26 mouse cellular contexts compared by ENCODE assay signal in the genomic region with DNA sequence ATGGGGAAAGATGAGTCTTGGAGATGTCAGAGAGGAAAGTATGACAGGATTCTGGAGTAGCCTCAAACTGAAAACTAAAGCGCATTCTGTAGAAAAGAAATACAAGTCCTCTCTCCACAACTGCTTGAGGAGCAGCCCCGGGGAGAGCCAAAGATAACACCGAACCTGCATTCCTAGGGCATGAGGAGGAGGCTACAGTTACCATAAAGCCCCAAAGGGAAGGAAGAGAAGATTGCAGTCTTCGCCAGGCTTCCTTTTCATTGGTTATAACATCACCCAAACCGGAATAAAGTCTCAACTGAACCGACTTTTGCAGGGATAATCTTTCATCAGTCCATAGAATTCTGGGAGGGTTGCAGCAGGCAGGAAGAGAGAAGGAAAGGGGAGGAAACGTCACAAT. TPM values are rescaled to one million over a fixed set of nuclear protein-coding genes. Genes with fewer than 3 reads are reported as not detected.
DNase-seq lines count a peak whose midpoint lies in the region; ATAC-seq and TF ChIP-seq lines count a peak whose summit lies in the region.
"Had no signal": no experiment of that assay in that cellular context is flagged by ENCODE, and none has a peak within 500 bp of the region (broad histone marks: within the 10 kb centered on the region; RNA-seq: fewer than 3 reads in every experiment).

No protein-coding gene starts in this region.

- H3K27me3 ChIP-seq in heart, embryonic 11.5 days (ENCODE audit: control insufficient read depth, insufficient read depth, low read length), result no peaks in the 10 kb centered on the region
- H3K27me3 ChIP-seq in Patski, result no peaks in the 10 kb centered on the region
- H3K27me3 ChIP-seq in heart, embryonic 12.5 days (replicated peaks), result no peaks in the 10 kb centered on the region
- H3K27me3 ChIP-seq: hindbrain, embryonic 12.5 days; limb, embryonic 12.5 days; liver, embryonic 13.5 days had no signal

- H3K4me2 ChIP-seq in heart, embryonic 11.5 days, result no peak overlapping the region
- H3K4me2 ChIP-seq in heart, embryonic 12.5 days, result peak overlapping the region; percentile 21
- H3K4me2 ChIP-seq: hindbrain, embryonic 12.5 days; limb, embryonic 12.5 days; liver, embryonic 13.5 days; lung, embryonic 14.5 days had no signal

- ATAC-seq in heart, embryonic 11.5 days (replicated peaks; ENCODE audit: insufficient number of reproducible peaks, low FRiP score, low TSS enrichment), result no peak
- peak; percentile 77 for ATAC-seq in Patski
- ATAC-seq in heart, embryonic 12.5 days (ENCODE audit: insufficient number of reproducible peaks, low FRiP score), result peak; percentile 25; the same call in 1 of the 2 replicates
- ATAC-seq in erythroblast, adult 5-6 weeks (replicated peaks; ENCODE audit: low FRiP score, poor library complexity, severe bottlenecking), result no peak
- ATAC-seq: forebrain, postnatal 0 days; inflammation-experienced regulatory T-cells, adult 6 months had no signal

- CTCF ChIA-PET in Patski (lab: Charles Lee), result no interaction called here

- H3K36me3 ChIP-seq in heart, embryonic 11.5 days (ENCODE audit: control insufficient read depth, insufficient read depth, low read length), result no peaks in the 10 kb centered on the region
- no peaks in the 10 kb centered on the region for H3K36me3 ChIP-seq in heart, embryonic 12.5 days
- H3K36me3 ChIP-seq: forebrain, embryonic 10.5 days; hindbrain, embryonic 12.5 days; limb, embryonic 12.5 days; liver, embryonic 13.5 days had no signal

- POLR2A ChIA-PET in Patski (lab: Charles Lee), result no interaction called here

- H3K4me1 ChIP-seq in heart, embryonic 11.5 days (ENCODE audit: control insufficient read depth, insufficient read depth, low read length), result no peaks in the 10 kb centered on the region
- 0 out of 2 replicates have a peak, but pooled peaks cover 7% of the 10 kb centered on the region for H3K4me1 ChIP-seq in heart, embryonic 12.5 days (replicated peaks)
- H3K4me1 ChIP-seq: forebrain, embryonic 10.5 days; hindbrain, embryonic 12.5 days; limb, embryonic 12.5 days; liver, embryonic 13.5 days had no signal

- no peak overlapping the region for H3K27ac ChIP-seq in heart, embryonic 11.5 days (ENCODE audit: low read depth, low read length)
- no peak overlapping the region; the same call in 1 of the 2 replicates for H3K27ac ChIP-seq in heart, embryonic 12.5 days (ENCODE audit: poor library complexity, severe bottlenecking)
- H3K27ac ChIP-seq: forebrain, embryonic 10.5 days; hindbrain, embryonic 12.5 days; limb, embryonic 12.5 days; liver, embryonic 13.5 days had no signal

- H3K9me3 ChIP-seq in heart, embryonic 11.5 days (replicated peaks; ENCODE audit: control insufficient read depth, low read length), result no peaks in the 10 kb centered on the region
- no peaks in the 10 kb centered on the region for H3K9me3 ChIP-seq in heart, embryonic 12.5 days (replicated peaks)
- H3K9me3 ChIP-seq: forebrain, embryonic 10.5 days; hindbrain, embryonic 12.5 days; limb, embryonic 12.5 days; liver, embryonic 13.5 days had no signal

- H3K9ac ChIP-seq in heart, embryonic 11.5 days (ENCODE audit: low read depth, low read length), result no peak overlapping the region
- no peak overlapping the region for H3K9ac ChIP-seq in heart, embryonic 12.5 days
- H3K9ac ChIP-seq: forebrain, postnatal 0 days; hindbrain, embryonic 12.5 days; limb, embryonic 12.5 days; liver, embryonic 13.5 days; lung, embryonic 14.5 days had no signal

- in situ Hi-C loops in Patski (cut with MboI; ENCODE audit: low pct_unique_long_range_greater_than_20kb), result no loop called here

- no peak for TF ChIP-seq CTCF in Patski (IDR thresholded peaks at IDR 0.05)

- 39% methylated on average over 7 of the region's 7 CpGs for WGBS in heart, embryonic 11.5 days (ENCODE audit: insufficient replicate concordance)
- 21% methylated on average over 7 of the region's 7 CpGs for WGBS in heart, embryonic 12.5 days

- DNase-seq in heart, adult 18-20 months, result peak; percentile 26 to 36
- no peak for DNase-seq in Patski (ENCODE audit: low read depth, low spot score)
- DNase-seq in heart, postnatal 4 days, result peak; percentile 21
- no peak for DNase-seq in layer of hippocampus, adult 9-10 months (ENCODE audit: low spot score)
- DNase-seq: adrenal gland, adult 8-10 months; B cell, adult 2 months; cerebellum, adult 8-10 months; forebrain, postnatal 0 days; kidney, adult 8-10 months; kidney, postnatal 25 days; liver, embryonic 13.5 days; lung, embryonic 14.5 days; lung, postnatal 4 days; spleen, adult 18-20 months; thymus, adult 18-20 months had no signal

- H3K4me3 ChIP-seq in heart, embryonic 11.5 days (ENCODE audit: low read depth, low read length), result no peak overlapping the region
- no peak overlapping the region for H3K4me3 ChIP-seq in heart, embryonic 12.5 days
- H3K4me3 ChIP-seq: forebrain, embryonic 10.5 days; hindbrain, embryonic 12.5 days; limb, embryonic 12.5 days; liver, embryonic 13.5 days had no signal

RNA-seq across cellular contexts. Expression of a gene that starts 32.7 kb away (rescaled TPM):
- total RNA-seq in heart, adult 18-20 months (2021), result not detected
- polyA plus RNA-seq in heart, embryonic 11.5 days (2014; fragmentation: Nextera tagmentation; extraction: Ambion mirVana), result 0.47 TPM in 1 of 2 replicates, not detected in the other
- polyA plus RNA-seq in Patski (2021), result 5.6 TPM
- 0.14 TPM in 1 of 2 replicates, not detected in the other for polyA plus RNA-seq in heart, embryonic 12.5 days (2016; fragmentation: Nextera tagmentation; extraction: Ambion mirVana)
- not detected for total RNA-seq in heart, postnatal 4 days (2021)
- total RNA-seq in erythroblast, adult 5-6 weeks (2015; ENCODE audit: low replicate concordance), result not detected in 2 replicates
- total RNA-seq in erythroblast, adult 5-6 weeks (2017; ENCODE audit: low replicate concordance), result not detected in 2 replicates
- total RNA-seq: common myeloid progenitor, adult 5-6 weeks had no signal
- polyA plus RNA-seq: gonadal fat pad, adult 2 months; inflammation-experienced regulatory T-cells, adult 6 months; liver, embryonic 13.5 days; lung, embryonic 14.5 days; neural tube, embryonic 11.5 days; urinary bladder, adult 2 months had no signal

RNA-seq across cellular contexts. Expression of a gene that starts 51.4 kb away (rescaled TPM):
- total RNA-seq in heart, adult 18-20 months (2021), result under 1 TPM in 1 of 2 experiments, not detected in 1; 0.37 TPM
- polyA plus RNA-seq in heart, embryonic 11.5 days (2014; fragmentation: Nextera tagmentation; extraction: Ambion mirVana), result 0.93 and 1.2 TPM in 2 replicates
- polyA plus RNA-seq in Patski (2021), result 15.9 TPM
- polyA plus RNA-seq in heart, embryonic 12.5 days (2016; fragmentation: Nextera tagmentation; extraction: Ambion mirVana), result 0.98 and 1.5 TPM in 2 replicates
- total RNA-seq in heart, postnatal 4 days (2021), result under 1 TPM; 0.43 to 0.50 TPM
- not detected in 2 replicates for total RNA-seq in erythroblast, adult 5-6 weeks (2015; ENCODE audit: low replicate concordance)
- total RNA-seq in erythroblast, adult 5-6 weeks (2017; ENCODE audit: low replicate concordance), result not detected in 2 replicates
- total RNA-seq: common myeloid progenitor, adult 5-6 weeks had no signal
- polyA plus RNA-seq: inflammation-experienced regulatory T-cells, adult 6 months; liver, embryonic 13.5 days; urinary bladder, adult 2 months had no signal

Comparison
In these comparisons a context has a peak if more than half of its experiments do, and no peak if none do; other contexts are left out.
1. ATAC-seq: peak in Patski (single experiment) and heart, embryonic 12.5 days (single experiment); none in heart, embryonic 11.5 days (single experiment) and erythroblast, adult 5-6 weeks (single experiment).
2. DNase-seq: peak in heart, adult 18-20 months (2 of 2) and heart, postnatal 4 days (single experiment); none in Patski (single experiment) and layer of hippocampus, adult 9-10 months (single experiment).